Mouse (Mus musculus): Measurements from ENCODE around the gene Uvrag. TPM values are rescaled to one million over a fixed set of nuclear protein-coding genes. Genes with fewer than 3 reads are reported as not detected.

Gene Uvrag
- total and polyA plus RNA-seq, 3 experiments, result 13.1 to 29.9 (median 23.3) TPM

DNA sequence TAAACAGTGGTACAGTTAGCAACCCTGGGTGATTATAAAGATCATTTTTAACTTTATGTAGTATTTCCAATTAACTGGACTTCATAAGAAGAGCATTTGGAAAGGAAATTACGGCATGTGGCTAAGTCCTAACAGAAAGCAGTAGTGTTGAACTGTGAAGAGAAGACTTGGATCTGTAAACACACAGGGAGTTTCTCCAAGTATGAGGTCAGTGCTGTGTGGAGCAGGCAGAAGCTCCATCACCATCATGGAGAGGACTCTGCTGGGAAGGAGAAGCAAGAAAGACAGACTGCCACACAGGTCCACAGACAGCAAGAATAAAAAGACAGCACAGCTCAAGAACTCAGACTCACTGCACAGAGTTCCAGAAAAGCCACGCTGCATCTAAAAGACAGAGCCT is 106.0 kb downstream of the Uvrag start:
- Histone ChIP-seq H3K27me3 (ENCODE audit: insufficient read depth, low read length) (no peaks in the 10 kb centered on the region), H3K4me1 (ENCODE audit: insufficient read depth, low read depth, low read length) (no peaks in the 10 kb centered on the region), H3K4me3 (ENCODE audit: low read depth, low read length) (no peak overlapping the region), H3K36me3 (replicated peaks) (peaks cover 28% of the 10 kb centered on the region), H3K9me3 (replicated peaks) (no peaks in the 10 kb centered on the region)
- ATAC-seq (ENCODE audit: extremely low read depth, insufficient number of reproducible peaks, low FRiP score, poor library complexity, severe bottlenecking) (no peak), DNase-seq (ENCODE audit: low spot score) (no peak)
- TF ChIP-seq GATA1 (IDR thresholded peaks at IDR 0.05; ENCODE audit: borderline replicate concordance, low read length) (no peak), CTCF (IDR thresholded peaks at IDR 0.05; ENCODE audit: low read depth, low read length) (no peak), TAL1 (conservative IDR thresholded peaks at IDR 0.05; ENCODE audit: low read depth, low read length) (no peak), GATA2 (IDR thresholded peaks at IDR 0.05; ENCODE audit: borderline replicate concordance, low read depth, low read length) (no peak), POLR2AphosphoS5 (IDR thresholded peaks at IDR 0.05; ENCODE audit: insufficient replicate concordance, low read depth, low read length) (no peak)

GRCm38 (mm10) chr7:99033838-99034237 is 107.1 kb downstream of the Uvrag start:
- Histone ChIP-seq H3K36me3 (replicated peaks) (peaks cover 27% of the 10 kb centered on the region), H3K9me3 (replicated peaks) (no peaks in the 10 kb centered on the region), H3K4me3 (ENCODE audit: low read depth, low read length) (no peak overlapping the region), H3K4me1 (ENCODE audit: insufficient read depth, low read depth, low read length) (no peaks in the 10 kb centered on the region), H3K27me3 (ENCODE audit: insufficient read depth, low read length) (no peaks in the 10 kb centered on the region)
- ATAC-seq (ENCODE audit: extremely low read depth, insufficient number of reproducible peaks, low FRiP score, poor library complexity, severe bottlenecking) (no peak), DNase-seq (ENCODE audit: low spot score) (no peak)
- TF ChIP-seq TAL1 (conservative IDR thresholded peaks at IDR 0.05; ENCODE audit: low read depth, low read length), result no peak

GRCm38 (mm10) chr7:99033314-99033713 is 107.6 kb downstream of the Uvrag start:
- Histone ChIP-seq H3K4me1 (ENCODE audit: insufficient read depth, low read depth, low read length) (no peaks in the 10 kb centered on the region), H3K36me3 (replicated peaks) (peaks cover 27% of the 10 kb centered on the region), H3K9me3 (replicated peaks) (no peaks in the 10 kb centered on the region), H3K27me3 (ENCODE audit: insufficient read depth, low read length) (no peaks in the 10 kb centered on the region), H3K4me3 (ENCODE audit: low read depth, low read length) (no peak overlapping the region)
- DNase-seq (ENCODE audit: low spot score) (no peak), ATAC-seq (ENCODE audit: extremely low read depth, insufficient number of reproducible peaks, low FRiP score, poor library complexity, severe bottlenecking) (no peak)
- TF ChIP-seq GATA2 (IDR thresholded peaks at IDR 0.05; ENCODE audit: borderline replicate concordance, low read depth, low read length), result no peak
- TF ChIP-seq GATA1 (IDR thresholded peaks at IDR 0.05; ENCODE audit: borderline replicate concordance, low read length), result no peak
- TF ChIP-seq CTCF (IDR thresholded peaks at IDR 0.05; ENCODE audit: low read depth, low read length), result no peak
- no peak for TF ChIP-seq POLR2AphosphoS5 (IDR thresholded peaks at IDR 0.05; ENCODE audit: insufficient replicate concordance, low read depth, low read length)
- TF ChIP-seq TAL1 (conservative IDR thresholded peaks at IDR 0.05; ENCODE audit: low read depth, low read length), result no peak

DNA sequence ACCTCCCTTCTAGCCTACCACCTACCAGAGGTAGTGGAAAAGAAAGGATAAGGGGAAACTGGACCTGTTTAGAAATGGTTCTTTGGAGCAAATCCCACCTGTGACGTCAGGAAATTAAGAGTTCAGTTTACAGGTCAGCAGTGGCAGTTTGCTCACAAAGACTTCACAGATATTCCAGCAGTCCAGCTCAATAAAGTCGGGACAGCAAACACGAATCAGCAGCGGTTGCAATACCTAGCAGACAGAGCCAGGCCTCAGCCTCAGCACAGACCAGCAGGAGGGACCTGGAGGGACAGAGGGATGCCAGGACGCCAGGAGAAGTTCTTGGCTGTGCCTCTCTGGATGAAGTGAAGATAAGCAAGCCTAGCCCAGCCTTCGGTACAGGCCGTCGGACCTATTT is 108.9 kb downstream of the Uvrag start:
- TF ChIP-seq GATA2 (IDR thresholded peaks at IDR 0.05; ENCODE audit: borderline replicate concordance, low read depth, low read length) (no peak), GATA1 (IDR thresholded peaks at IDR 0.05; ENCODE audit: borderline replicate concordance, low read length) (no peak), POLR2AphosphoS5 (IDR thresholded peaks at IDR 0.05; ENCODE audit: insufficient replicate concordance, low read depth, low read length) (no peak), TAL1 (conservative IDR thresholded peaks at IDR 0.05; ENCODE audit: low read depth, low read length) (no peak), CTCF (IDR thresholded peaks at IDR 0.05; ENCODE audit: low read depth, low read length) (no peak)
- Histone ChIP-seq H3K27me3 (ENCODE audit: insufficient read depth, low read length) (no peaks in the 10 kb centered on the region), H3K4me3 (ENCODE audit: low read depth, low read length) (no peak overlapping the region), H3K4me1 (ENCODE audit: insufficient read depth, low read depth, low read length) (no peaks in the 10 kb centered on the region), H3K9me3 (replicated peaks) (no peaks in the 10 kb centered on the region), H3K36me3 (replicated peaks) (peaks cover 33% of the 10 kb centered on the region)
- DNase-seq (ENCODE audit: low spot score) (no peak), ATAC-seq (ENCODE audit: extremely low read depth, insufficient number of reproducible peaks, low FRiP score, poor library complexity, severe bottlenecking) (no peak)

DNA sequence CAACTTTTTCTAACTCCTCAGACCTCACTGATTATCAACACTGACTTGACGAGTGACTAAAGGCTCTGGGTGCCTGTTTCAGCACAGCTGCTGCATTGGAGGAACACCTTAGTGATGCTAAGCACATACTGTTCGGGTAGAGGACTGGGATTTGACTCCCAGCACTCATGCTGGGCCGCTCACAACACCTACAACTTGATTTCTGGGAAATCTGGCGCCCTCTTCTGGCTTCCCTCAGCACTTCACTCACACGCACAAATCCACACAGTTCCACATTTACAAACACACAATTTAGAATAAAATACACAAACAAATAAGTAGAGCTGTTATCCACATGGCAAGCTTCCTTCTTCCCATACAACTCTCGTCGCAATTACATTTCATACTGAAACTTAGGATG is 112.8 kb downstream of the Uvrag start:
- Histone ChIP-seq H3K4me3 (ENCODE audit: low read depth, low read length) (no peak overlapping the region), H3K4me1 (ENCODE audit: insufficient read depth, low read depth, low read length) (no peaks in the 10 kb centered on the region), H3K9me3 (replicated peaks) (no peaks in the 10 kb centered on the region), H3K36me3 (replicated peaks) (peaks cover 27% of the 10 kb centered on the region), H3K27me3 (ENCODE audit: insufficient read depth, low read length) (no peaks in the 10 kb centered on the region)
- no peak for TF ChIP-seq POLR2AphosphoS5 (IDR thresholded peaks at IDR 0.05; ENCODE audit: insufficient replicate concordance, low read depth, low read length)
- TF ChIP-seq CTCF (IDR thresholded peaks at IDR 0.05; ENCODE audit: low read depth, low read length), result 0 out of 2 replicates have a peak, but pooled peaks have one; percentile 21
- TF ChIP-seq TAL1 (conservative IDR thresholded peaks at IDR 0.05; ENCODE audit: low read depth, low read length), result no peak
- DNase-seq (ENCODE audit: low spot score), result no peak
- ATAC-seq (ENCODE audit: extremely low read depth, insufficient number of reproducible peaks, low FRiP score, poor library complexity, severe bottlenecking), result no peak

DNA sequence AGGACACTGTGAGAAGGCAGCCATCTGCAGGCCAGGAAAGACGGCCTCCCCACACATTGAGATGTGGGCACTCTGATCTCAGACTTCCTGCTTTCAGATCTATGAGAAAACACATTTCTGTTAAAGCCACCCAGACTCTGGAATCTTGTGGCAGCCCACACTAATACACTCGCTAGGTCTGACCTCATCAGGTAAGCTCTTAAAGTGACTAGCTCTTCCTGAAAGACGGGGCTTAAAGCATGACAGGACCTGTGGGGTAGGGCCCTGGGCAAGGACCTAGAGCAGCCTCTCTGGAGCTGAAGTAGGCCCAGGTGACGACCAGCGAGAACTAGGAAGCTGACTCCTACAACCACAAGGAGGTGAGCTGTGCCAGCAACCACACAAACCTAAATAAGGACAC is 113.8 kb downstream of the Uvrag start:
- DNase-seq (ENCODE audit: low spot score) (no peak), ATAC-seq (ENCODE audit: extremely low read depth, insufficient number of reproducible peaks, low FRiP score, poor library complexity, severe bottlenecking) (no peak)
- Histone ChIP-seq H3K4me3 (ENCODE audit: low read depth, low read length) (no peak overlapping the region), H3K27me3 (ENCODE audit: insufficient read depth, low read length) (no peaks in the 10 kb centered on the region), H3K9me3 (replicated peaks) (no peaks in the 10 kb centered on the region), H3K36me3 (replicated peaks) (peaks cover 20% of the 10 kb centered on the region), H3K4me1 (ENCODE audit: insufficient read depth, low read depth, low read length) (no peaks in the 10 kb centered on the region)
- TF ChIP-seq POLR2AphosphoS5 (IDR thresholded peaks at IDR 0.05; ENCODE audit: insufficient replicate concordance, low read depth, low read length), result no peak

- TF ChIP-seq GATA2 (IDR thresholded peaks at IDR 0.05; ENCODE audit: borderline replicate concordance, low read depth, low read length), result no peak
- no peak for TF ChIP-seq TAL1 (conservative IDR thresholded peaks at IDR 0.05; ENCODE audit: low read depth, low read length)
- TF ChIP-seq GATA1 (IDR thresholded peaks at IDR 0.05; ENCODE audit: borderline replicate concordance, low read length), result no peak
- no peak for TF ChIP-seq POLR2AphosphoS5 (IDR thresholded peaks at IDR 0.05; ENCODE audit: insufficient replicate concordance, low read depth, low read length)
- TF ChIP-seq CTCF (IDR thresholded peaks at IDR 0.05; ENCODE audit: low read depth, low read length), result no peak
- Histone ChIP-seq H3K27me3 (ENCODE audit: insufficient read depth, low read length) (no peaks in the 10 kb centered on the region), H3K4me3 (ENCODE audit: low read depth, low read length) (no peak overlapping the region), H3K4me1 (ENCODE audit: insufficient read depth, low read depth, low read length) (no peaks in the 10 kb centered on the region), H3K9me3 (replicated peaks) (no peaks in the 10 kb centered on the region), H3K36me3 (replicated peaks) (peaks cover 21% of the 10 kb centered on the region)
- no peak for ATAC-seq (ENCODE audit: extremely low read depth, insufficient number of reproducible peaks, low FRiP score, poor library complexity, severe bottlenecking)
- DNase-seq (ENCODE audit: low spot score), result no peak
Measured at GRCm38 (mm10) chr7:99025989-99026388, 115.0 kb downstream of the Uvrag start.

Data from G1E (cell line).